Mouse (Mus musculus): ENCODE results near the gene Psmb6. TPM values are rescaled to one million over a fixed set of nuclear protein-coding genes. Genes with fewer than 3 reads are reported as not detected.

Psmb6 gene
- total RNA-seq, 1 experiment, result 612 TPM

GRCm38 (mm10) chr11:70499566-70500475 is 25.3 kb upstream of the Psmb6 start:
- no peak for DNase-seq (ENCODE audit: low read depth, low spot score)
- in situ Hi-C loops (cut with MboI; ENCODE audit: low sequenced_read_pairs in 2 of 2, unreplicated experiment in 2 of 2), result loop anchor here in 1 of 2 experiments (5.0 kb wide), 1 partner anchor 83 kb away; no protein-coding TSS in a partner anchor

GRCm38 (mm10) chr11:70500476-70500812 is 24.7 kb upstream of the Psmb6 start:
- no peak for TF ChIP-seq CHD2 (IDR thresholded peaks at IDR 0.05; ENCODE audit: low read depth, low read length)
- TF ChIP-seq ZNF384 (IDR thresholded peaks at IDR 0.05; ENCODE audit: low read depth, low read length), result no peak
- no peak for TF ChIP-seq ZC3H11A (IDR thresholded peaks at IDR 0.05; ENCODE audit: borderline replicate concordance, low read depth, low read length)
- TF ChIP-seq HCFC1 (IDR thresholded peaks at IDR 0.05; ENCODE audit: borderline replicate concordance, insufficient read depth, low read length), result no peak
- no peak for TF ChIP-seq MAFK (IDR thresholded peaks at IDR 0.05; ENCODE audit: insufficient read depth, low read depth, low read length)
- Histone ChIP-seq H3K27ac (ENCODE audit: insufficient read depth, low read depth, low read length, poor library complexity, severe bottlenecking) (no peak overlapping the region), H3K4me3 (ENCODE audit: insufficient read depth in 1 of 2, low read depth in 1 of 2, low read length in 2 of 2, poor library complexity in 1 of 2, severe bottlenecking in 1 of 2) (no peak overlapping the region), H3K9me3 (ENCODE audit: control insufficient read depth, insufficient read depth, low read depth, low read length) (no peaks in the 10 kb centered on the region), H3K9ac (ENCODE audit: insufficient read depth, low read depth, low read length, poor library complexity, severe bottlenecking) (no peak overlapping the region), H3K36me3 (ENCODE audit: control insufficient read depth, insufficient read depth, low read length, poor library complexity, severe bottlenecking) (no peaks in the 10 kb centered on the region), H3K4me1 (ENCODE audit: control insufficient read depth in 2 of 2, insufficient read depth in 2 of 2, low read length in 2 of 2, poor library complexity in 1 of 2) (peaks cover 0 to 9% of the 10 kb centered on the region in 2 experiments; a peak in 2 of 4 replicates)
- in situ Hi-C loops (cut with MboI; ENCODE audit: low sequenced_read_pairs in 2 of 2, unreplicated experiment in 2 of 2), result loop anchor here in 1 of 2 experiments (5.0 kb wide), 1 partner anchor 83 kb away; no protein-coding TSS in a partner anchor
- DNase-seq (ENCODE audit: low read depth, low spot score), result no peak

More at GRCm38 (mm10) chr11:70499566-70500475, 25.3 kb upstream of the Psmb6 start:
- no peaks in the 10 kb centered on the region for H3K36me3 ChIP-seq (ENCODE audit: control insufficient read depth, insufficient read depth, low read length, poor library complexity, severe bottlenecking)
- no peak for TF ChIP-seq HCFC1 (IDR thresholded peaks at IDR 0.05; ENCODE audit: borderline replicate concordance, insufficient read depth, low read length)
- TF ChIP-seq ZNF384 (IDR thresholded peaks at IDR 0.05; ENCODE audit: low read depth, low read length), result no peak
- no peak for TF ChIP-seq CHD2 (IDR thresholded peaks at IDR 0.05; ENCODE audit: low read depth, low read length)
- TF ChIP-seq MAFK (IDR thresholded peaks at IDR 0.05; ENCODE audit: insufficient read depth, low read depth, low read length), result no peak
- TF ChIP-seq ZC3H11A (IDR thresholded peaks at IDR 0.05; ENCODE audit: borderline replicate concordance, low read depth, low read length), result no peak
- peaks cover 0 to 2% of the 10 kb centered on the region in 2 experiments; a peak in 2 of 4 replicates for H3K4me1 ChIP-seq (ENCODE audit: control insufficient read depth in 2 of 2, insufficient read depth in 2 of 2, low read length in 2 of 2, poor library complexity in 1 of 2)
- no peak overlapping the region for H3K27ac ChIP-seq (ENCODE audit: insufficient read depth, low read depth, low read length, poor library complexity, severe bottlenecking)
- no peak overlapping the region for H3K9ac ChIP-seq (ENCODE audit: insufficient read depth, low read depth, low read length, poor library complexity, severe bottlenecking)
- H3K9me3 ChIP-seq (ENCODE audit: control insufficient read depth, insufficient read depth, low read depth, low read length), result no peaks in the 10 kb centered on the region
- H3K4me3 ChIP-seq (ENCODE audit: insufficient read depth in 1 of 2, low read depth in 1 of 2, low read length in 2 of 2, poor library complexity in 1 of 2, severe bottlenecking in 1 of 2), result no peak overlapping the region

- TF ChIP-seq MAFK (IDR thresholded peaks at IDR 0.05; ENCODE audit: insufficient read depth, low read depth, low read length), result no peak
- TF ChIP-seq ZC3H11A (IDR thresholded peaks at IDR 0.05; ENCODE audit: borderline replicate concordance, low read depth, low read length), result no peak
- TF ChIP-seq ZNF384 (IDR thresholded peaks at IDR 0.05; ENCODE audit: low read depth, low read length), result no peak
- TF ChIP-seq HCFC1 (IDR thresholded peaks at IDR 0.05; ENCODE audit: borderline replicate concordance, insufficient read depth, low read length), result no peak
- no peak for TF ChIP-seq CHD2 (IDR thresholded peaks at IDR 0.05; ENCODE audit: low read depth, low read length)
Observed at GRCm38 (mm10) chr11:70502018-70502417, 23.1 kb upstream of the Psmb6 start.

GRCm38 (mm10) chr11:70504970-70505369 is 20.2 kb upstream of the Psmb6 start, which contains the start of gene Tm4sf5:
Gene Tm4sf5, plus strand, starts transcription at chr11:70505244.
- Histone ChIP-seq H3K4me3 (ENCODE audit: insufficient read depth in 1 of 2, low read depth in 1 of 2, low read length in 2 of 2, poor library complexity in 1 of 2, severe bottlenecking in 1 of 2) (no peak within 1 kb of the TSS; a peak in 1 of 4 replicates), H3K9me3 (ENCODE audit: control insufficient read depth, insufficient read depth, low read depth, low read length) (no peaks in the 10 kb centered on the region), H3K27ac (ENCODE audit: insufficient read depth, low read depth, low read length, poor library complexity, severe bottlenecking) (no peak within 1 kb of the TSS), H3K36me3 (ENCODE audit: control insufficient read depth, insufficient read depth, low read length, poor library complexity, severe bottlenecking) (no peaks in the 10 kb centered on the region), H3K9ac (ENCODE audit: insufficient read depth, low read depth, low read length, poor library complexity, severe bottlenecking) (no peak within 1 kb of the TSS), H3K4me1 (ENCODE audit: control insufficient read depth in 2 of 2, insufficient read depth in 2 of 2, low read length in 2 of 2, poor library complexity in 1 of 2) (peaks cover 0 to 11% of the 10 kb centered on the region in 2 experiments; a peak in 2 of 4 replicates)
- in situ Hi-C loops (cut with MboI; ENCODE audit: low sequenced_read_pairs in 2 of 2, unreplicated experiment in 2 of 2), result loop anchor here in 1 of 2 experiments (5.0 kb wide), 1 partner anchor 88 kb away; no protein-coding TSS in a partner anchor
- DNase-seq (ENCODE audit: low read depth, low spot score), result no peak
- TF ChIP-seq CHD2 (IDR thresholded peaks at IDR 0.05; ENCODE audit: low read depth, low read length) (no peak), HCFC1 (IDR thresholded peaks at IDR 0.05; ENCODE audit: borderline replicate concordance, insufficient read depth, low read length) (no peak), MAFK (IDR thresholded peaks at IDR 0.05; ENCODE audit: insufficient read depth, low read depth, low read length) (no peak), ZNF384 (IDR thresholded peaks at IDR 0.05; ENCODE audit: low read depth, low read length) (no peak), ZC3H11A (IDR thresholded peaks at IDR 0.05; ENCODE audit: borderline replicate concordance, low read depth, low read length) (no peak)

More at GRCm38 (mm10) chr11:70502018-70502417, 23.1 kb upstream of the Psmb6 start:
- no peak for DNase-seq (ENCODE audit: low read depth, low spot score)
- Histone ChIP-seq H3K4me1 (ENCODE audit: control insufficient read depth in 2 of 2, insufficient read depth in 2 of 2, low read length in 2 of 2, poor library complexity in 1 of 2) (peaks cover 0 to 9% of the 10 kb centered on the region in 2 experiments; a peak in 2 of 4 replicates), H3K36me3 (ENCODE audit: control insufficient read depth, insufficient read depth, low read length, poor library complexity, severe bottlenecking) (no peaks in the 10 kb centered on the region), H3K9me3 (ENCODE audit: control insufficient read depth, insufficient read depth, low read depth, low read length) (no peaks in the 10 kb centered on the region), H3K4me3 (ENCODE audit: insufficient read depth in 1 of 2, low read depth in 1 of 2, low read length in 2 of 2, poor library complexity in 1 of 2, severe bottlenecking in 1 of 2) (no peak overlapping the region), H3K27ac (ENCODE audit: insufficient read depth, low read depth, low read length, poor library complexity, severe bottlenecking) (no peak overlapping the region), H3K9ac (ENCODE audit: insufficient read depth, low read depth, low read length, poor library complexity, severe bottlenecking) (no peak overlapping the region)
- in situ Hi-C loops (cut with MboI; ENCODE audit: low sequenced_read_pairs in 2 of 2, unreplicated experiment in 2 of 2), result loop anchor here in 1 of 2 experiments (5.0 kb wide), 1 partner anchor 85 kb away; no protein-coding TSS in a partner anchor

Measured in ES-E14 (cell line).